Mouse (Mus musculus): ENCODE data around the gene Aaed1.

DNA sequence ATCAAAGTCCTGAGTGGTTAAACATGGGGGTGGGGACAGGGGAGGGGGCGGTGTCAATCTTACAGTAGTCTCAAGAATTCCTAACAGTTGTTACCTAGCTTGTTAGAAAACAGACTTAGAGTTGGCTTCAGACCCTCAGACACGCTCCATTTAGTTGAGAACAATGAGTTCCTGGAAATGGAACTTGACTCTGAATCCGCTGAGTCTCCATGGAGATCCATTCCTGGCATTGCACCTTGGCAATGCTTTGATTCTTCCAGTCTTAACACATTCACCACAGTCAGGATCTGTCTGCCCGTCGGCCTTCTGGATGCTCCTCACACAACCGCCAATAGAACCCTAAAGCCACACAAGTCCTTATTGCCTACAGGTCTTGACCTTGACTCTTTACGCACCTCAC lies 52.6 kb downstream of the Aaed1 start:
- TF ChIP-seq CTCF (IDR thresholded peaks at IDR 0.05; ENCODE audit: low read depth, low read length) (no peak), POLR2A (IDR thresholded peaks at IDR 0.05; ENCODE audit: insufficient read depth, low read length) (no peak), EP300 (IDR thresholded peaks at IDR 0.05; ENCODE audit: insufficient read depth, low read depth, low read length) (no peak)
